Mouse (Mus musculus) lung, postnatal 0 days (tissue): ENCODE measurements at regions not wholly inside any gene's neighbourhood (a gene's known extent, or its start where the extent isn't known, plus 50 kb on each side); places are given as distances from the start of the nearest gene placed in this dataset.

ENCODE experiments used
- CTCF ChIP-seq: IDR thresholded peaks from 2 replicates; pipeline ENCODE4 v1.5.1; 2016; ENCODE audit warnings: antibody characterized with exemption, mild to moderate bottlenecking
- EP300 ChIP-seq: IDR thresholded peaks from 2 replicates; pipeline ENCODE4 v1.6.1; 2016; ENCODE audit warnings: antibody characterized with exemption, mild to moderate bottlenecking, control low read depth

DNA sequence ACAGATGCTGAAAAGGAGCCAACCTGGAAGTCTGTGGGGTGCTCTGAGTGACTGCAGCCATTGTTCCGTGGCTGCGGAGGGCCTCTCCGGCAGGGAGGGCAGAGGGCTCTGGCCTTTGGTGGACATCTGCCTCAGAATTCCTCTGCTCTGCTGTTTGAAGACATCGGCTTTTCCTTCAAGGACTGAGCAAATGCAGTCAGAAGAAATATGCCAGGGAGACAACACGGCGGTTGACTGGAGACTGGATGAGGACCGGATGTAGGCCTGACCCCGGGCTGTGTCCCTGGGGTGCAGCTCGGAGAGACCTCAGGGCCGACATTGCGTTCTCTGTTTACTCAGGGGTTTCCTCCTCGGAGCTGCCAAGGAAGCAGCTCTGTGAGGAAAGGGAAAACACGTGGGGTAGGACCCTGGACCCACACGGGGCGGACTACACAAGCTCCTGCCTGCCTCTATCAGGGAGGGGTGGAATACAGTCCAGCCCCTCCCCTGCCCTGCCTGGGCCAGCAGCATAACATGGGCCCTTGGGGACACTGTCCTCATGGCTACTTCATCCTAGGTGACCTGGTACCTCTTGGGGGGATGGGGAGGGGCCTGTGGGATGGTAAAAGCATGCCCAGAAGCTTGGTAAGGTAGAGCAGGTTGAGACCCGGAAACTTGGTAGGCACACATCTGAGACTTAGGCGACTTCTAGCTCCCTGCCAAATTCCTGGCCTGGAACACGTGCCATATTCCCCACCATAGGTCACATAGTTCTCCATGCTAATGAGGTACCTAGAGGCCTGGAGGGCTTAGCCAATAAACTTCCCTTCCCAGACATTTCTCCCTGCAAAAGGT lies 72.1 kb upstream of the Itga6 start:
- TF ChIP-seq EP300 (peak; percentile 72), CTCF (no peak)
